Comparison of ENCODE assay signal across 28 mouse cellular contexts in the genomic region with DNA sequence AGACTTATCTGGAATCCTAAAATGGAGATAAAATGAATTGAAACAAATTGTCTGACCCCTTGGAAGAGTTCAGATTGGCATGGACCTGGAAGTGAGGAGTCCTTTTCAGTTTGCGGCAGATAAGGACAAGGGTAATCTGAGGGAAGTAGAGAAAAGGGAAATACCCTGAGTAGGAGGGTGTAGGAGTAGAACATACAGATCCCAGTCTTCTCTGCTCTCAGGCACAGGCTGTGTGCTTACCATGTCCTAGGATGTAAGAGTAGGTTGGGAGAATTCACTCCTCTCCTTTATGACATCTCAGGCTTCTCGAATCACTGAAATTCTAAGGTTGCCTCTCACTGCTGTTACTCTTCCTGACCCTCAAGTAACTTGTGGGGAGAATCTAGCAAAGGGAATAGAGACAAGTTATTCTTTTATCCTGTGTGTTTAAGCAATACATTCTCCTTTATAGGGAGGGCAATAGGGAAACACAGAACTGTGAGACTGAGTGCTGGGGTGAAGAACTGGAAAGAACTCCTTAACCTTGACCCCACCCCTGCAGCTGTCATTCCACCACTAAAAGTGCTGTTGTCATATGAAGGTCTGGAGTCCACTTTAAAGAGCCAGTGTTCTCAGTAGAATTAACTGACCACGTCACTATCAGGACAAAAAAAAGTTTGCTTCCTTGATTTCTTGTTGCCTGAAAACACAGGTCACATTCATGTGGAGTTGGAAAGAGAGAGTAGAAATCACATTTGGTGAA. TPM values are rescaled to one million over a fixed set of nuclear protein-coding genes. Genes with fewer than 3 reads are reported as not detected.
DNase-seq lines count a peak whose midpoint lies in the region; ATAC-seq and TF ChIP-seq lines count a peak whose summit lies in the region.
"Had no signal": no experiment of that assay in that cellular context is flagged by ENCODE, and none has a peak within 500 bp of the region (broad histone marks: within the 10 kb centered on the region; RNA-seq: fewer than 3 reads in every experiment).

No protein-coding gene starts in this region.

- no peaks in the 10 kb centered on the region for H3K9me3 ChIP-seq in stomach, postnatal 0 days (ENCODE audit: control insufficient read depth, low read length)
- H3K9me3 ChIP-seq: embryonic facial prominence, embryonic 10.5 days; embryonic facial prominence, embryonic 13.5 days; forebrain, embryonic 10.5 days; hindbrain, embryonic 12.5 days; hindbrain, embryonic 15.5 days had no signal

- H3K4me1 ChIP-seq in testis, adult 2 months (ENCODE audit: control insufficient read depth, insufficient read depth, low read length): no peaks in the 10 kb centered on the region
- peaks cover 13% of the 10 kb centered on the region for H3K4me1 ChIP-seq in brown adipose tissue, adult 24 weeks (ENCODE audit: control insufficient read depth, insufficient read depth, insufficient read length, low read length)
- no peaks in the 10 kb centered on the region for H3K4me1 ChIP-seq in stomach, postnatal 0 days (replicated peaks; ENCODE audit: control insufficient read depth, insufficient read depth)

- peak overlapping the region; percentile 15; the same call in 1 of the 2 replicates for H3K4me3 ChIP-seq in testis, adult 2 months (ENCODE audit: control insufficient read depth, low read depth, low read length)
- H3K4me3 ChIP-seq in brown adipose tissue, adult 24 weeks (ENCODE audit: insufficient read depth, low read depth, low read length): peak overlapping the region; percentile 61
- H3K4me3 ChIP-seq in stomach, postnatal 0 days (ENCODE audit: low read depth, low read length): no peak overlapping the region
- H3K4me3 ChIP-seq: embryonic facial prominence, embryonic 10.5 days; embryonic facial prominence, embryonic 13.5 days; erythroblast, embryonic 14.5 days; forebrain, embryonic 10.5 days; hindbrain, embryonic 12.5 days; hindbrain, embryonic 15.5 days had no signal

- no peak overlapping the region for H3K9ac ChIP-seq in stomach, postnatal 0 days (ENCODE audit: low read length)
- H3K9ac ChIP-seq: embryonic facial prominence, embryonic 13.5 days; forebrain, postnatal 0 days; hindbrain, embryonic 12.5 days; hindbrain, embryonic 15.5 days had no signal

- H3K27me3 ChIP-seq in testis, adult 2 months (ENCODE audit: control insufficient read depth, insufficient read depth, low read length): no peaks in the 10 kb centered on the region
- no peaks in the 10 kb centered on the region for H3K27me3 ChIP-seq in stomach, postnatal 0 days (ENCODE audit: control insufficient read depth, insufficient read depth, low read length)

- H3K4me2 ChIP-seq in stomach, postnatal 0 days (replicated peaks; ENCODE audit: low read depth): no peak overlapping the region
- H3K4me2 ChIP-seq: embryonic facial prominence, embryonic 13.5 days; heart, embryonic 11.5 days; hindbrain, embryonic 12.5 days; hindbrain, embryonic 15.5 days had no signal

- DNase-seq in lung, postnatal 36 days: peak; percentile 34
- DNase-seq in lung, adult 18-20 months: no peak
- no peak for DNase-seq in testis, postnatal 10 days (ENCODE audit: low spot score)
- DNase-seq in stomach, postnatal 0 days (ENCODE audit: low spot score): no peak
- no peak for DNase-seq in c-Kit-positive CD71-positive TER-119-positive erythroid progenitor cells, embryonic 14.5 days (ENCODE audit: low spot score)
- DNase-seq in heart, adult 11 months: no peak
- DNase-seq: adrenal gland, adult 8-10 months; adrenal gland, postnatal 25 days; cerebellum, adult 11-12 months; cerebellum, adult 8-10 months; cerebellum, postnatal 10 days; cerebellum, postnatal 36 days; embryo, embryonic 11 days; forebrain, postnatal 0 days; gastrocnemius, postnatal 10 days; gastrocnemius, postnatal 36 days had no signal

- no peak for TF ChIP-seq EP300 in stomach, postnatal 0 days (optimal IDR thresholded peaks at IDR 0.05)

- ATAC-seq in stomach, postnatal 0 days (ENCODE audit: low FRiP score, low TSS enrichment): peak; percentile 54; the same call in 1 of the 2 replicates
- ATAC-seq: activated CD4-positive, CD25-positive, alpha-beta regulatory T cell, adult 4 months; CD4-positive, CD25-positive, alpha-beta regulatory T cell, adult 4 months; forebrain, embryonic 14.5 days; forebrain, postnatal 0 days had no signal

- H3K36me3 ChIP-seq in testis, adult 2 months (ENCODE audit: control insufficient read depth, insufficient read depth, low read length): no peaks in the 10 kb centered on the region
- no peaks in the 10 kb centered on the region for H3K36me3 ChIP-seq in stomach, postnatal 0 days (ENCODE audit: control insufficient read depth, insufficient read depth, low read length)
- H3K36me3 ChIP-seq: embryonic facial prominence, embryonic 10.5 days; embryonic facial prominence, embryonic 13.5 days; forebrain, embryonic 10.5 days; hindbrain, embryonic 12.5 days; hindbrain, embryonic 15.5 days had no signal

- TF ChIP-seq POLR2A in testis, adult 2 months (IDR thresholded peaks at IDR 0.05; ENCODE audit: control insufficient read depth, low read depth, low read length): no peak

- TF ChIP-seq CTCF in testis, adult 2 months (IDR thresholded peaks at IDR 0.05; ENCODE audit: control insufficient read depth, insufficient read depth, insufficient replicate concordance, low read depth, low read length): no peak
- no peak for TF ChIP-seq CTCF in stomach, postnatal 0 days (IDR thresholded peaks at IDR 0.05; ENCODE audit: low read depth)

- 79% methylated on average over 3 of the region's 3 CpGs for WGBS in stomach, postnatal 0 days

- no peak overlapping the region for H3K27ac ChIP-seq in testis, adult 2 months (ENCODE audit: control insufficient read depth, insufficient read depth, low read depth, low read length)
- H3K27ac ChIP-seq in brown adipose tissue, adult 24 weeks (replicated peaks; ENCODE audit: low read depth, low read length): peak overlapping the region; percentile 94
- no peak overlapping the region for H3K27ac ChIP-seq in stomach, postnatal 0 days (replicated peaks)
- H3K27ac ChIP-seq: embryonic facial prominence, embryonic 10.5 days; embryonic facial prominence, embryonic 13.5 days; forebrain, embryonic 10.5 days; hindbrain, embryonic 12.5 days; hindbrain, embryonic 15.5 days had no signal

RNA-seq across cellular contexts. Expression of a gene that starts 6.3 kb away (rescaled TPM):
- 1.2 and 2.0 TPM in 2 replicates for polyA plus RNA-seq in testis, adult 2 months (2012; rRNA removed)
- 257 and 391 TPM in 2 replicates for polyA plus RNA-seq in brown adipose tissue, adult 24 weeks (2012; ENCODE audit: insufficient read depth, insufficient read length, missing spikeins)
- 44.4 and 47.8 TPM in 2 replicates for polyA plus RNA-seq in stomach, postnatal 0 days (2015; fragmentation: Nextera tagmentation; extraction: Ambion mirVana)
- polyA plus RNA-seq: erythroblast, embryonic 14.5 days; forebrain, embryonic 14.5 days had no signal

Comparison
In these comparisons a context has a peak if more than half of its experiments do, and no peak if none do; other contexts are left out.
1. RNA of a gene that starts 6.3 kb away (polyA plus RNA-seq): 257 to 391 TPM in brown adipose tissue, adult 24 weeks and 44.4 to 47.8 TPM in stomach, postnatal 0 days; 1.2 to 2.0 TPM in testis, adult 2 months; every median in the first group is over 10 times any median in the second.